Mouse (Mus musculus) liver, embryonic 13.5 days (tissue): Measurements from ENCODE around the gene Angptl7. TPM values are rescaled to one million over a fixed set of nuclear protein-coding genes. Genes with fewer than 3 reads are reported as not detected.

Source experiments
- polyA plus RNA-seq: library from polyadenylated mRNA; unstranded; fragments of >200 nt; fragmentation: Nextera tagmentation; extraction: Ambion mirVana; gene quantifications from 2 replicates; pipeline ENCODE4 v1.2.1, GENCODE M21; 2015

The Angptl7 gene
- polyA plus RNA-seq, 1 experiment from 2014 or later: 0.32 TPM

Other genes with a start within 250 kb of the Angptl7 start
- gene Disp3, start 212.5 kb downstream of the Angptl7 start, polyA plus RNA-seq: 0.03 TPM in 1 of 2 replicates, not detected in the other
- gene Ubiad1, start 55.7 kb downstream of the Angptl7 start, polyA plus RNA-seq: 13.3 and 15.4 TPM in 2 replicates
- 9.0 and 9.7 TPM in 2 replicates for gene Mtor, start 51.8 kb downstream of the Angptl7 start, polyA plus RNA-seq
- 44.5 and 52.1 TPM in 2 replicates for gene Exosc10, start 58.0 kb upstream of the Angptl7 start, polyA plus RNA-seq
- gene Srm, start 91.0 kb upstream of the Angptl7 start, polyA plus RNA-seq: 235 and 259 TPM in 2 replicates
- gene Masp2, start 102.1 kb upstream of the Angptl7 start, polyA plus RNA-seq: 14.8 and 15.0 TPM in 2 replicates
- gene Tardbp, start 126.6 kb upstream of the Angptl7 start, polyA plus RNA-seq: 180 and 240 TPM in 2 replicates
- gene Gm572, start 142.9 kb upstream of the Angptl7 start, polyA plus RNA-seq: not detected in 2 replicates